Mouse (Mus musculus): ENCODE measurements around the gene Gm8267.
"Not testable (repeated sequence)": the region's sequence is repeated elsewhere in the genome, so short reads cannot be mapped to it uniquely, and the experiment has no call there.

Gene Gm8267

DNA sequence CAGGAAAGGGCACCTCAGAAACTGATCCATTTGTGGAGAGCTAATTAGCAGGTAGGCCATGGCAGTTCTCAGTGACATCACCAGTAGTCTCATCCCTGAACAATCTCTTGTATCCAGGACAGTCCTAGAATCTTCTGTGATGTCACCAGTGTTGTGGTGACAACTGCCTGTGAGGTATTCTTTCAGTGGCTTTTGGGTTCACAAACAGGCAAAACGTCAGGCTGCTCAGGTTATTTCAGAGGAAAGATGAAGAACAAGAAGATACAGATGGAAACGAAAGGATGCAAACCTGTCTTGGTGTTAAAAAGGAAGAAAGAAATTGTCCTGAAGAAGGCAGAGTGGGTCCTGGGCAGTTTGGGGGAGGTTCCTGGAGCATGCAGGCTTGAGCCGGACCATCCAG lies at the start of gene Gm8267:
Gene Gm8267, minus strand, starts transcription at position 101 of the 400 bp plus-strand sequence.
- DNase-seq (ENCODE audit: low spot score in 2 of 2): no peak

DNA sequence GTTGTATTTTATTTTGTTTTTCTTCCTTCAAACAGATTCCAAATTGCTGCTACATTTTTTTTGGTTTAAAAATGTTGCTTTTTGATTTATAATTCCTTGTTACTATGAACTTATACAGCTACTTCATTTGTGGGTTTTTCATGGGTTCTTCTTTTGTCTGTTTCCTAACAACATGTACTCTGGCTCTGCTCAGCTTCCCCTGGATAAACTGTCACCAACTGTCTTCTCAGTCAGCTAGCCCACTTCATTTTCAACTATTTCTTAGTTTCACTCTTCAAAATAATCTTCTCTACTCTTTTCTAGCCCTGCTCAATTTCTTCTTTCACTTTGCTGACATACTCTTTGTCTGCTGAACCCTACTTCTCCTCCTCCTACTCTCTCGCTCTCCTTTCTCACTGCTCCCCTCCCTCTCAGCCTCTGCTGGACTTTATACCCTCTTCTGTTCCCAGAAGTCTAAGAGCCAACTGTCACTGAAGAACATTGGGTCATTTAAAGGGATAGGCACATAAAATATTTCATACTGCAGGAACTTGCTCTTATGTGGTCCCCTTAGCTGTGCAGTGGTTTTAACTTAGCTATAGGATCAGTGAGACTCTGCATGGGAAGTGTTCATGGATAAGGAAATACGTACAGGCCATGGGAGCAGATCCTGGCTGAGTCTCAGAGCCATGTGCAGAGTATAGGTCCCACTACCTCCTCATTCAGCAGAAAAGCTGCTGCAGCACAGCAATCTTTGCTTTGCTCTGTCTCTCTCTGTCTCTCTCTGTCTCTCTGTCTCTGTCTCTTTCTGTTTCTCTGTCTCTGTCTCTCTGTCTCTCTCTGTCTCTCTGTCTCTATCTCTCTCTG lies 39.6 kb upstream of the Gm8267 start:
- DNase-seq (ENCODE audit: low spot score in 2 of 2): not testable (repeated sequence)

DNA sequence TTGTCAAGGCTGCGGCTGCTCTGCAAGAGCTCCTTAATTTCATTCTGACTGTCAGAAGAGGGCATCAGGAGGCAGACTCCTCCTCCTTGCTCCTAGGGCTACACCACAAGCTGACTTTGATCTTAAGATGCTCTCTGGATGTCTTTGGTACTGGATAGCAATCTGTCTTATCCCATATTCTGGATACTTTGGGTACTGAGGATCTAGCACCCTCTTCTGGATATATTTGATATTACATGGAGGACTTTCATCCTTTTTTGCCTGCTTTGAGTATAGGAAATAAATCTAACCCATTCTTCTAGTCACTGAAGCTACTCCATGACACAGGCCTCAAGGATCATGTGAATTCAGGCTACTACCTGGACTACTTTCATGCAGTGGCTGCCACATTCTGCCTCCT lies 7.4 kb downstream of the Gm8267 start:
- not testable (repeated sequence) for DNase-seq (ENCODE audit: low spot score in 2 of 2)

DNA sequence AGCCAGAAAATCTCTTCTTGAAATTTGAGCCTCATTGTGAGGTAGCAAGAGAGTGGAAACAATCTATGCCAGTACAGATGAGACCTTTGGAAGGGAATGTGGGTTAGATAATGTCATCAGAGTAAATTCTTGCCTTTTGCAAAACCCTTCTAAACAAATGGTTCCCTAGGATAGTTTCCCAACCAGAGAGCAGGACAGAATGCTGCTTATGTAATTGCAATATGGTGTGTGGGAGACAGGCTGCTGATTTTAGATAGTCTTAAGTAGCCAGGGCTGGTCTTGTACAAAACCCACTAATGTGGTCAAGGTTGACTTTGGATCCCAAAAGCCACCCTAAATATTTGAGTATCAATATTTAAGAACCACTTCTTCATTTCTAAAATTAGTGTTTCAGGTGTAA lies 19.4 kb downstream of the Gm8267 start:
- DNase-seq (ENCODE audit: low spot score in 2 of 2): peak; percentile 9 to 27

DNA sequence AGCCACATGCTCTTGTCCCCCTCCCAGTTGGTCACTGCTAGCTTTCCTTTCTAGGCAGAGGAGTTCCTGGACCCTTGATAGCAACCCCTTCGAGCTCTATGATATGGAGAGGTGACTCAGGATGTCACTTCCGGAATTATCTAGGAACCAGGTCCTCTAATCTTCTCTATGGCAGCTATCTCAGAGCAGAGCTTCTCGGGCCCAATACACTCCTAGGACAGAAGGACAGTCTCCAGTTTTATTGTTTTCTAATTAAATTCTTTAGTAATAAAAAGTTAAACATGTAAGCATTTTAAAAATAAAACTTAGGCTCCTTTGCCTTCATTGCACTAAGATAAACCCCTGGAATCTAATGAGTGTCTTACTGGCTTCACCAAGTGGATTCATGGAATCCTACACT lies 43.8 kb downstream of the Gm8267 start, which contains the start of gene Gm8257:
Gene Gm8257, minus strand, starts transcription at position 101 of the 400 bp plus-strand sequence.
- not testable (repeated sequence) for DNase-seq (ENCODE audit: low spot score in 2 of 2)

Measured in right cerebral cortex, adult 2 months (tissue).